Mouse (Mus musculus) small intestine, adult 2 months (tissue): ENCODE data around the gene Myo3a.

Source experiments
- CTCF ChIP-seq: fragments of 200-500 bp; IDR thresholded peaks from 2 replicates; pipeline ENCODE4 v1.5.1; 2012; ENCODE audit warnings: low read depth, mild to moderate bottlenecking, control low read depth, inconsistent platforms, low read length, moderate library complexity, mixed read lengths; ENCODE audit not compliant: insufficient replicate concordance, insufficient read length; ENCODE audit errors: extremely low read depth
- POLR2A ChIP-seq: fragments of 200-500 bp; IDR thresholded peaks from 2 replicates; pipeline ENCODE4 v1.6.1; 2012; ENCODE audit warnings: low read depth, mild to moderate bottlenecking, control low read depth, inconsistent platforms, low read length, moderate library complexity

- TF ChIP-seq POLR2A (no peak), CTCF (no peak)
These were observed 28.3 kb downstream of the Myo3a start for GRCm38 (mm10) chr2:22255600-22255999.
